Mouse (Mus musculus): ENCODE data around the gene Pald1. TPM values are rescaled to one million over a fixed set of nuclear protein-coding genes. Genes with fewer than 3 reads are reported as not detected.

The Pald1 gene
- total RNA-seq, 2 experiments from 2014 or later, result 21.0 to 22.8 TPM

DNA sequence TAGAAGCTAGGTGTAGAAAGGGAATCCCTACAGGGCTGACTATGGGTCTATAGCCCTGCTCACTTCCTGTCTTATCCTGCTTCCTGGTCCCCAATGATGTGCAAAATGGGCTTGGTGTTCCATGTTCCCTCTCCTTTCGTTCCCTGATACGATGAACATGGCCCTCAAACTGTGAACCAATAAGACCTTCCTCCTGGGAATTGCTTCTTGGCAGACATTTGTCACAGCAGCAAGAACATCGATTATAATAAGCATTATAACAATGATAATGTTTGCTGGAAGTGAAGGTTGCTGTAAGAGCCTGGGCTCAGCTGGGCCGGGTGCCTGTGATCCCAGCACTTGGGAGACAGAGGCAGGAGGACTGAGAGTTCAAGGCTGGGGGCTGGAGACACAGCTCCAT, 99.0 kb downstream of the Pald1 start:
- DNase-seq, result no peak

DNA sequence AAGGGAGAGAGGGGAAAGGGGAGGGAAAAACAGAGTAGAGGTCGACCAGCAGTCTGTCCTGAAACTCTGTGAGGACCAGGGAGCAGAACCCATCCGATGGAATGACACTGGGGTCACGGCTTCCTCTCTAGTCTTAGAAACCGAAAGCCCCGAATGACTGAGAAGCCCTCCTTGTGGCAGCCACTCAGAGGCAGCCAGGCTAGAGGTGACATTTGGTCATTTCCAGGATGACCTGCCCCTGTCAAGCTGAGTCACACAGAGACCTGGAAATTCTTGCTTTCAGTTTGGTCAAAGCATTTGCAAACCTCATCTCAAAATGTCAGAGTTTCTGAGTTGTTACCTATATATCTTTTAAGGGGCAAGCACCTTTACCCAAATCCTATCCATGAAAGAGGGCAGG, 102.2 kb downstream of the Pald1 start:
- no peak for DNase-seq

DNA sequence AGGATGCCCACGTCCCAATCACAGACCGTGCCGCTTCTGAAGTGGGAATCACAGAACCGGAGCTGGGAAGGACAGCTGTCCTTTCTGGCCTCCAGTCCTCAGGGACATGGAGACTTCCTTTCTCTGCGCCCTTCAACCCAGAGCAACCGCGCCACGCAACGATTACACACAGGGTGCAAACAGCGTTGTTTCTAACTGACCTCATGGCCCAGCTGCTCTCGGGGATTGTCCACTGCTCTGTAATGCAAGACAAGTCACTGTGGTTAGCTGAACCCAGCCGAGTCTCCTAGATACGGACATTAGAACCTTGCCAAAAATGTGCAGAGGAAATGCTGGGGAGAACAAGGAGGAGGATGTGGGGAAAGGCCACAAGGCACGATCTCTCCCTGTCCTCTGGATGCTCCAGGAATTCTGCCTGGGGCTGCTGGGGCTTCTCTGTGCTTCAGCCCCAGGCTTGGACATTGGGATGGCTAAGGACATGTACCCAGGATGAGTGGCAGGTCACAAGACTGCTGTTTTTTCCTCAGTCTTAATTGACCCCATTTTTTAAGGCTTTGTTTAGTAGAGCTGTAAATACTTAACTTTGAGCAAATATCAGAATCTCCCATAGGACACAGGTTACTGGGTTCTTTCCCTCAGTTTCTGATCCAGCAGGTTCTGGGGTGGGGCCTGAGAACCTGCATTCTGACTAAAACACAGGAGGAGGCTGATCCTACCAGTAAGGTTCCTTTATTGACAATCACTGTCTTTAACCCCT, 105.2 kb downstream of the Pald1 start:
- peak; percentile 42 to 44 for DNase-seq

DNA sequence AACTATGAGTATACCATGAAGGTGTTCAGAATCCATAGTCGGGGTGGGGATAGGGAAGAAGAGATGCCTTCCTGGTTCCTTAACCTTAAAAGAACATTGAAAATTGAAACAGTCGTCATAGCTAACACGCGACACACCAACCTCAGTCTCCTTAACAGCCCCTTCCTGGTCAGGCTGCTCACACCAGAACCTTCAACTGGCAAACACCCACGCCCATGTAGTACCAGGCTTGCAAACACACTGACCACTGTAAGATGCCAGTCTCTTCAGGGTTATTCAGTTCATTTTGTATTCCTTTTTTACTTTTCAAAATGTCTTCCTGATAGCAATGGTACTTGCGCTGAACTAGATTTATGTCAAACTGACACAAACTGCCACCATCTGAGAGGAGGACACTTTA, 106.3 kb downstream of the Pald1 start:
- no peak for DNase-seq

DNA sequence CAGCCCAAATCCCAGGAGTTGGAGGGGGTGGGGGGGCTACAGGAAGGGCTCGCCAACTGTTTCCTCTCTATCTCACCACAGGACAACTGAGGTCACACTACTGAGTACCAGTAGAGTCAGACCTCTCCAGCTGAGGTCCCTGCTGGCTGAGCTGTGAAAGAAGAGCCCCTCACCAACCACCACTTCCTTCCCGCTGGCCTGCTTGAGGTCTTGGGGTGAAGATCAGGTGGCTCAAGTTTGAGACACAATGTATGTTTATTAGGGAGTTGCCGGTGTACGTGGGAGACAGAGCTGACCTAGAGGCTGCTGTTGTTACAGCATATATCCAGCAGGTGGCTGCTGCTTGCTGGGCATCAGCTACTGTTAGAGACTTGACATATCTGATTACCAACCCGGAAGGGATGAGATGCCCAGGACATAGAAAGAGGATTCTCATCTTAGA, 107.6 kb downstream of the Pald1 start:
- DNase-seq, result peak; percentile 19 to 48

DNA sequence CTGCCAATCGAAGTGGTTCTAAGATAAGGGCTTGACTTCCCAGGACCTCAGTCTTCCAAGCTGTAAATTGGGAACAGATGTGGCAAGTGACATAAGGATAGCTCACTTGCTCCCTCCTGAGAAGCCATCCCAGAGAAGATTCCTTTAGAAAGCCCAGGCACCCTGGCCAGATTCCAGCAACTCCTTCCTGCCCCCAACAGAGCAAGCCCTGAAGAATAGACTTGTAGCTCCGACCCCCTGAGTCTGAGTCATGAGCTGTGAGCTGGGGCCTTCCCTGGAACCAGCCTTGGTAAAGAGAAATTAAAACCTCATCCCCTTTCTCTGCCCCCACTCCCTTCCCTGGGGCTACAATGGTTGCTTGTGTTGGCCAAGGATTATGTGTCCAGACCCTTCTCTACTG, 108.8 kb downstream of the Pald1 start:
- no peak for DNase-seq

DNA sequence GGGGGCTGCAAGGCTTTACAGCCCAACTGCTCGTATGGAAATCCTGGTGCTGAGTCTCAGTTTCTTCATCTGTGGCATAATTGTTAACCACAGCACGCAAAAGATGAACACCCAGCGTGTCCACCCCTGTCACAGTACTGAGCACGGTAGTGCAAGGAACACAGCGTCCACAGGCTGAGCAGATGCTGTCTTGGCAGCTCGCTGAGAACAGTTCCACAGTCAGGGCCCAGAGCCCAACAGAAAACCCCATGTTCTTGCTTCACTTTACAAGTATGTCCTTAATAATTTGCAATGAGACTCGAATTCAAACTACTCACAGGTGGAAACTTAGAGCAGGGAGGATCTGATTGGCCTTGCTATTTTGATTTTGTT, 109.5 kb downstream of the Pald1 start:
- no peak for DNase-seq

DNA sequence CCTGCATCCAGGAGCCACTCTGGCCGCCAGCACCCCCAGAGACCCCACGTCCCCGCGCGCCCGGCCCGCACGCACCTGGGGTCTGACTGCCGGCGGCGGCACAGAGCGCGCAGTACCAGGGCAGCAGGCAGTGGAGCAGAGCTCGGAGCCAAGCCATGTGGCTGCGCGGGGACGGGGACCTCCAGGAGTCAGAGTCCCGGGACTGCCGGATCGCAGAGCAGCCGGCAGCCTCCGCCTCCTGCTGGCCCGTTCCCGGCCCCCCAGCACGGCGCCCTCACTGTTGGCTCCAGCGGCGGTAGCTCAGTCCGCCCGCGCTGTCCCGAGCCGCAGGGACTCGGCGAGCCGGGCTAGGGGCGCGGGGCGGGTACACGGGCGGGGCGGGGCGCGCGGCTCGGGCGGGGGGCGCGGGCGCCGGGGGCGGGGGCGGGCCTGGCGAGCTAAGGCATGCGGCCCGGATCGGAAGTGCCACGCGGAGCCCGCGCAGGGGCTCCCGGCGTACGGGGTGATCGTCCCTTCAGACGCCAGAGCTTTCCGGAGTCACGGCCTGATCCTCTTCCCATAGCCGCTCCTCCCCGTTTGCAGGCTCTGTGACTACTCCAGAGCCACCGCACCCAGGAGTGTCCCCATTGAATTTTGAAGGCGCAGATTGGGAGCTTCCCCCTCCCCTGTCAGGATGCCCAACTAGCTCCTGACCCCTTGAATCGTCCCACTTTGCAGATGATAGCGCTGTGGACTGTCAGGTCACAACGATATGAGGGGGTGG, 110.1 kb downstream of the Pald1 start, which contains the start of gene Adamts14:
Gene Adamts14, minus strand, starts transcription at position 358 of the 763 bp plus-strand sequence.
- peak; percentile 50 to 59 for DNase-seq

DNA sequence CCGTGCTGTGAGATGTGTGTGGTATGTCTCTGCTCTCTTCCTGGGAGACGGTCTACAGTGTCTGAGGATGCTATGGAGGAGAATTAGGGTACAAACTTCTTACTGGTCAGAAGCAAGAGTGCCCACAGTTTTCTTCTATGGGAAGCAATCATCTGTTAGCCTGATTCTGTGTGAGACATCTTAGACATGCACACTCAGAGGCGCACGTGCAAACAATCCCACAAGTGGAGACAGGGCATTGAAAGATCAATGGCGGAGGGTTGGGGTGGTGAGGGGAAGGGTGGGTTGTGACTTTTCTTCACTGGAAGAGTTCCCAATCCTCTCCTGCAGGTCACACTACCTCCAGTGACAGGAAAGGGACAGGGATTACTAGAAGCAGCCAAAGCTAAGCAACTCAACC, 110.7 kb downstream of the Pald1 start:
- no peak for DNase-seq

DNA sequence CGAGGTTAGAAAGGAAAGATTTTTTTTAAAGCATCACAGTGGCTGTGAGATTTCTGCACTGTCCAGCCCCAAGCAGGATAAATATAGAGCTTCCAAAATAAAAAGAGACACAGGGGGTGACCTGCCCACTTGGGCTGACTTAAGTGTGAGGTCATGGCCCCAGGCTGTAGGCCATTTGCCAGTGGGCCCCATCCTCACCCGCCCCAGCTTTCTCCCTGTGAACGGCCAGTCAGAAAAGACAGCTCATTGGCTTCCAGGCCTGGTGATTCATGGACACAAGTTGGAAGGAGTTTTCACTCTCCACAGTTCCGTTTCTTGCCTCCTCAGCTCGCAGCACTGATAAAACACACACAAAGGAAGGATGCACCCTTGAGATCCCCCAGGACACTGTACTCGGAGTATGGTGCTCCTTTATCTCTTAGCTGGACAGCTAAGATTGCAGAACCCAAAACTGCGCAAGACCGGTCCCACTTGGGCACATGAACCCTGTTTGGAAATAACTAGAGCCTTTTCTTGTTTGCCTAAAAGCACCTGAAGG, 111.2 kb downstream of the Pald1 start:
- DNase-seq, result no peak

Other genes starting within 250 kb of the Pald1 start
- 10 to 100 TPM; 67.4 to 86.0 TPM for gene Sgpl1, start 235.8 kb downstream of the Pald1 start, total RNA-seq (2021)
- not detected for gene Tbata, start 211.6 kb downstream of the Pald1 start, total RNA-seq (2021)
- gene Adamts14, start 110.1 kb downstream of the Pald1 start, total RNA-seq (2021), result 1 to 10 TPM; 2.1 to 3.9 TPM
- gene Prf1, start 85.7 kb downstream of the Pald1 start, total RNA-seq (2021), result under 1 TPM in 1 of 2 experiments, not detected in 1; 0.26 TPM
- gene Nodal, start 34.4 kb upstream of the Pald1 start, total RNA-seq (2021), result not detected
- 100 to 1,000 TPM; 100 to 110 TPM for gene Eif4ebp2, start 69.1 kb upstream of the Pald1 start, total RNA-seq (2021)
- gene Lrrc20, start 92.3 kb upstream of the Pald1 start, total RNA-seq (2021), result 10 to 100 TPM; 15.1 to 24.4 TPM
- under 1 TPM; 0.26 to 0.33 TPM for gene Npffr1, start 212.0 kb upstream of the Pald1 start, total RNA-seq (2021)